Mouse (Mus musculus) megakaryocyte progenitor cell, adult 5-6 weeks (primary cell): ENCODE data around the gene Tnfrsf9. TPM values are rescaled to one million over a fixed set of nuclear protein-coding genes. Genes with fewer than 3 reads are reported as not detected.

ENCODE experiments used
- ATAC-seq: replicated peaks from 2 replicates; pipeline ENCODE4 v1.8.0; 2016; ENCODE audit warnings: mild to moderate bottlenecking, moderate TSS enrichment, inconsistent platforms; ENCODE audit not compliant: poor library complexity
- total RNA-seq, 2 experiments: library from RNA; stranded (forward) in 1 of 2; stranded (reverse) in 1 of 2; fragments of 157-497, 149-512 nt in 1 of 2; fragments of 200-1000 nt in 1 of 2; gene quantifications; 2 replicates each; pipeline versions ENCODE4 v1.2.3 to v1.2.4; 2015 to 2017

Gene Tnfrsf9
- total RNA-seq, 2 experiments from 2014 or later, result not detected

GRCm38 (mm10) chr4:150978156-150978910 lies 64.0 kb downstream of the Tnfrsf9 start:
- no peak for ATAC-seq

GRCm38 (mm10) chr4:150979455-150979854 lies 65.1 kb downstream of the Tnfrsf9 start:
- no peak for ATAC-seq

GRCm38 (mm10) chr4:150980153-150980552 lies 65.8 kb downstream of the Tnfrsf9 start:
- ATAC-seq, result no peak

GRCm38 (mm10) chr4:150990148-150990547 lies 75.8 kb downstream of the Tnfrsf9 start:
- peak; percentile 57 for ATAC-seq

Other genes starting within 250 kb of the Tnfrsf9 start
- gene Errfi1, start 60.6 kb upstream of the Tnfrsf9 start, total RNA-seq (2015), result 0.84 and 1.2 TPM in 2 replicates
- 0.54 and 0.61 TPM in 2 replicates for gene Errfi1, start 60.6 kb upstream of the Tnfrsf9 start, total RNA-seq (2017)
- 303 and 339 TPM in 2 replicates for gene Park7, start 125 bp upstream of the Tnfrsf9 start, total RNA-seq (2015)
- gene Park7, start 125 bp upstream of the Tnfrsf9 start, total RNA-seq (2017), result 449 and 454 TPM in 2 replicates
- gene Uts2, start 82.5 kb downstream of the Tnfrsf9 start, total RNA-seq (2015), result not detected in 2 replicates
- not detected in 2 replicates for gene Uts2, start 82.5 kb downstream of the Tnfrsf9 start, total RNA-seq (2017)
- 8.7 and 12.5 TPM in 2 replicates for gene Per3, start 130.1 kb downstream of the Tnfrsf9 start, total RNA-seq (2015)
- gene Per3, start 130.1 kb downstream of the Tnfrsf9 start, total RNA-seq (2017), result 10.4 and 11.6 TPM in 2 replicates
- 116 and 129 TPM in 2 replicates for gene Vamp3, start 143.4 kb downstream of the Tnfrsf9 start, total RNA-seq (2015)
- gene Vamp3, start 143.4 kb downstream of the Tnfrsf9 start, total RNA-seq (2017), result 65.7 and 72.9 TPM in 2 replicates
- gene Gm13090, start 175.0 kb downstream of the Tnfrsf9 start, total RNA-seq (2015), result not detected in 2 replicates
- not detected in 2 replicates for gene Gm13090, start 175.0 kb downstream of the Tnfrsf9 start, total RNA-seq (2017)